Mouse (Mus musculus) erythroid progenitor cell, adult 5-6 weeks (primary cell): ENCODE results near the gene Ntn1. TPM values are rescaled to one million over a fixed set of nuclear protein-coding genes. Genes with fewer than 3 reads are reported as not detected.

ENCODE experiments used
- ATAC-seq: replicated peaks from 2 replicates; pipeline ENCODE4 v1.8.0; 2016; ENCODE audit warnings: moderate number of reproducible peaks, mild to moderate bottlenecking, moderate TSS enrichment, inconsistent platforms; ENCODE audit not compliant: poor library complexity, low FRiP score, severe bottlenecking
- total RNA-seq, 2 experiments: library from RNA; stranded (forward) in 1 of 2; stranded (reverse) in 1 of 2; fragments of 150-400 nt in 1 of 2; fragments of 186-747, 209-891 nt in 1 of 2; gene quantifications; 2 replicates each; pipeline versions ENCODE4 v1.2.3 to v1.2.4; 2015 to 2017; ENCODE audit warnings: low replicate concordance in 2 of 2

Gene Ntn1
- total RNA-seq, 2 experiments from 2014 or later = not detected

DNA sequence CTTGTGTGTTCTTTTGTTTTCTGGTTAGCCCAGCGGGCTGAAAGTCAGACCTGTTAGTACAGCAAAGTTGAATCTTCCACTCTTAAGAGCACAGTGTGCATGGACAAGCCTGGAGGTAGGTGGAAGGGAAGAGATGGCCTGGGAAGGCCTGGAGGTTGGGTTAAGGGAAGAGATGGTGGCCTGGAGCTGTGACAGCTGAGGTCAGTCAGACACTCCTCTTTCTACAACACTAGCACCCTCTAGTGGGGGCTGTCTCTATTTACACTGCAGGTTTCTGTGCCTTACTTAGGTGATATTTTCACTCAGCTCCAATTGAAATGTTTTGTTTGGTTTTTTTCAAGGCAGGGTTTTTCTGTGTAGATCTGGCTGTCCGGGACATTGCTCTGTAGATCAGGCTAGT is 7.5 kb upstream of the Ntn1 start:
- ATAC-seq = no peak

DNA sequence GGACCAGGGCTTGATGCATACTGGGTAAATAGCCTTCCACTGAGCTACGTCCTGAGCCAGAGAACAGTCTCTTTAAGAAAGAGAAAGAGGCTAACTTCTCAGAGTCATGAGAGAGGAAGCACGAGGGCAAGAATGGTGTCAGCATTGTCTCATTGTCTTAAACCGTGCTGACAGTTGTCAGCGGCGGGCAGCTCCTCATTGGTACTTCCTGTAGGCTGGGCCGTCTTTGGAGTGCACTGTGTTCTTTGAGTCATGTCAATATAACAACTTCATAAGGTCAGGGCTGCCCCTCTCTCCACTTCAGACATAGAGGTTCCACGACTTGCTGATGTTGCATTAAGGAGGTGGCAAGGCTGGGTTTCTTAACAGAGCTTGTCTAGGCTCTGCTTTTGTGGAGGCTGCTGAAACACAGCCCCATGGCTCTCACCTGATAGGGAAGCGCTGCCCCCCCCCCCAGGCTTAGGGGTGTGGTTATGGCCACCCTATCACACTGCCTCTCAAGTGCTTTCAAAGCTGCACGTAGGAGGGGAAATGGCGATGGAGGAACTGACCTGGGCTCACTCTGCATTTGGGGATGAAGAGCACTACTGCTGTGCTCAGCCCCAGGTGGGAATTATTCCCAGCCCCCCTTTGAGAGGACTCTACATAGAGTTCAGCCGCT is 6.8 kb upstream of the Ntn1 start:
- ATAC-seq = no peak

DNA sequence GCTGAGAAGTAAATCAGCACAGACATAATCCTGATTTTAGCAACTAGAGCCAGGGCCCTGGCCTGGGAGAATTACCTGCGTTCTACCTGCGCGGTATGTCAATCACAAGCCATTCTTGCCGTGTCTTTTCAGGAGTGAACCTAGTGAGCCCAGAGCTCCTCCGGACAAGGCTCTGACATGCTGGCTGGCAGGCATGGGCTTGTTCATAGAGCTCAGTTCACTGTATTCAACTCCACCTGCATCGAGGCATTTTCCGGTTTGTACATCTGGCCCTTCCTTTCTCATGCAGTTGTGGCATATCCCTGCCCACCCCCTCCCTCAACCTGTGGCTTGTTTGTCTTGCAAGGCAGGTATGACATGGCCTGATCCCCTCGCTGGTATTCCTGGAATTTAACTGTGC is 5.0 kb upstream of the Ntn1 start:
- ATAC-seq = no peak

DNA sequence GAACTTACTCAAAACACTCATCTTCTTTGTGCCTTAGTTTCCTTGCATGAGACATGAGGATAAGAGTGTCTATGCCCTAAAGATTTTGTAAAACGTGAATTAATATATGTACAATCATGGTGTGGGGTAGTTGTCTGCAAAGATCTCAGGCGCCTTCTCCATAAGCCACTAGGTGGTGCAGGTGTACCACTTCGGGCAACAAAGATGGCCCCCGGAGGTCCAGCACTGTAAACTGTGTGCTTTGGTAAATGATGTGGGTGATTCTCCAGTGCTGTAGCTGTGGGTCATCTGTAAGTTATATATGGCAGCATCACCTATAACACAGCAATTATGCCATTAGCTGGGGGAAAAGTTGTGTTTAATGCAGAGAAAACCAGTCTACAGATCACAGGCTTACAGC is 3.6 kb upstream of the Ntn1 start:
- ATAC-seq = no peak

DNA sequence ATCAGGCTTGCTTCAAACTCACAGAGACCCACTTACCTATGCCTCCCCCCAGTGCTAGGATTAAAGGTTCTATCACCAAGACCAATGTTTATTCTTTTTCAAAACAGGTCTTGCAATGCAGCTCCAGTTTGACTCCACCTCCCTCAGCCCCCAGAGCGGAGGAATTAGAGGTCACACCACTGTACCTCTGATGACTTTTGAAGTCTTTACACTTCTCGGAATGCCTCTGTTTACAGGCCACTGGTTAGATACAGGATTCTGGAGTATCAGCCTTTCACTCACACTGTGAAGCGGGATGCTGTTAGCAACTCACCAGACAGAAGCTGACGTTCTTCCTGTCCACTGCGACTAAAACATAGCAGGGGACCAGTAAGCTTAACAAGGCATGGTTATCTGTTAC is 805 bp upstream of the Ntn1 start:
- ATAC-seq = no peak

DNA sequence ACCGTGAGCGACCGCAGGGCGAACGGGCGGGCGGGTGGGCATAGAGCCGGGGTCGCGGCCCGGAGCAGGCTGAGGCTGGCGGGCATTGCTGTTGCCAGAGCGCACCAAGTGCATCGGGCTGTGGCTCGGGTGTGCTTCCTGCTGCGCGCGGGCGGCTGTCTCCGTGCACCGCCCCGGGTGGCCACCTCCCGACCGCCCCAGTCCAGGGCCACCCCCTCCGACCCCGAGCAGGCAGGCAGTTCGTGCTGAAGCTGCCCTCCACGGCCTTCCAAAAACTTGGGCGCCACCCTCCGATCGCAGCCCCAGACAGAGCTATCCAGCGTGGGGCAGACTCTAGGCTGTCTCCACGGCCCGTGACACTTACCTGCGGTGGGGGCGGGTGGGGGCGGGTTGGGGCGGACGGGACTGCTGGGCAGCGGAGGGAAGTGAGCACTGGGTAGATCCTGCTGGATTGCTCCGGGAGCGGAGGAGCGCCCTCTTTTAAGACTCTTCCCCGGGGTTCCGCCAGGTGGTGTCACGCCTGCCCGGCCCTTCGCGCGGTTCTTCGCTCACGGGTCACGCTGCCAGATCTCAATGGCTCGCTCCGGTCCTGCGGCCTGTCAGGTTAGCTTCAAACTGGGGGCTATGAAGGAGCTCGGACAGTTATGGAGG is 477 bp downstream of the Ntn1 start:
- no peak for ATAC-seq

DNA sequence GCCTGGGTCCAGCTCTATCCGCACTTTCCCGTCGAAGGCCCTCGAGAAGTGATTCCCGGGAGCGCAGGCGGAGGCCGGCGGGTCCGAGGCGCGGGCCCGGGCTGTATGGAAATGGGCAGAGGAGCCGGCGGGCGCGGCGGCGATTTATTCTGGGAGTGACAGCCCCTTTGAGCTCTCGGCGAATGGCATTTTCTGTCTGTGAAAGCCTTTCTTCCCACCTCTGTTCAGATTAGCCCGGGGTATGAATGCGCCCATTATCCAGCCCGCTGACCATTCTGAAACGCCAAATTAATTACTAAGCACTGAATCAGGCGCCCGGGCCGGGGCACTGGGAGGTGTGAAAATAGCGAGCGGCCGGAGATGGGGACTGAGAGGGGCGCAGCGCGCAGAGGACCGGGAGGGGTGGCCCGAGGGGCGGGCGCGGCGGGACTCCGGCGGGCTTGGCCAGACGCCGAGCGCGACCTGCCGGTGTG is 1.0 kb downstream of the Ntn1 start:
- no peak for ATAC-seq

DNA sequence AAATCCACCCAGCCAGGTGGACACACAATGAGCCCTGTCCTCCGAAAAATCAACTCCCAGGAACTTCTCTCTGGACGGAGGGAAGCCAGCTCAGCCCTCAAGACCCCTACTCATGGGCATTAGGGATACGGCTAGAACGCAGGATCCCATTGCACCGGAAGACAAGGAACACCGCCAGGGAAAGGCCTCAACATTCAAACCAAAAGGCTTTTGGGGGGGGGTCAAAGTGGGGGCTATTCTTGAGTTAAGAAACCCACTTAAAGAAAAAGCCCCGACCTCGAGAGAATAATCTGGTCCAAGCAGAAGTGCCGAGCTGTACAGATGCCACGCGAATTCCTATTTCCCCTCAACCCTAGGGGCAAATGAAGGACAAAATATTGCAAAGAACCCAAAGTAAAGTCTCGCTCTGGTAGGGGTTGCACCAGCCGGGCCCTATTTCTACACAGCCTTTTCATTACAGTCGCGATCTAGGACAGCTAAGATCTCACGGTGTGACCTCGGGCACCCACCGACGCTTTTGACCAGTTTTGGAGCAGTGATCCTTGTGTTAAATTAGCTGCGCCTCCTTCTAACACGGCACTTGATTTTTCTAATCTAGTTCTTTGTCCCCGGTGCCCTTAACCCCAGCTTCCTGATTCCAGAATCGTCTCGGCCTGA is 1.6 kb downstream of the Ntn1 start:
- no peak for ATAC-seq

DNA sequence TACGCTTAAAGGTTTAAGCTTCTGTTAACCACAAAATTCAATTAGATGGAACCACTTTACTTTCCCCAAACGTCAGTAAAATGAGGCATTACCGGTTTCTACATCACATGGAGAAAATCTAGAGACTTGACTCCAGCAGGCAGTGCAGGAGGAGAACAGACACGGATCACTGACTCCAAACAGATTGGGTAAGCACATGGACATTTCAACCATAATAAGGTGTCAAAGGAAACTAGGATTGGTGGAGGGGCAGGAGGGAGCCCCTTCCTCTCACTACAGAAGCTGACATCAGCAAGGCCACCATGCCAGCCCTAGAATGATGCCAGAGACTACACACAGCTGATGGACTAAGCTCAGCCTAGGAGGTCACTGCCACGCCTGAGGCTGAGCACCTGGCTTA is 5.1 kb downstream of the Ntn1 start:
- no peak for ATAC-seq

DNA sequence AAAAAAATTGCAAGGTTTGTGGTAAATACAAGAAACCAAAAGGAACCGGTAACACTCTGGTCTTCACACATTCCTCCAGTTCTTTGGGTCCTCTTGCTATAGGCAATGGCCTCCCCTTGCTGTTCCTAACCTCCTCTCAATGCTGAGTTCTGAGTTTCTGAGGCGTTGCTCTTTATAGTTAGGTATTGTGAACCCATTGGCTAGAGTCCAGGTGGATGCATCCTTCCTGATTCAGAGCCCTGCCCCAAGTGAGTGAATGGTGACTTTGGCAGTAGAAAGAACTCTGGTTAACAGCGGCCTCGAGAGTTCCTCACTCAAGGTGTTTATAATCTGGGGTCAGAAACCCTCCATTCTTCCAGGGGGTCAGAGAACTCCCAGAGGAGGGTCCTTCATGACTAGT is 5.9 kb downstream of the Ntn1 start:
- no peak for ATAC-seq

DNA sequence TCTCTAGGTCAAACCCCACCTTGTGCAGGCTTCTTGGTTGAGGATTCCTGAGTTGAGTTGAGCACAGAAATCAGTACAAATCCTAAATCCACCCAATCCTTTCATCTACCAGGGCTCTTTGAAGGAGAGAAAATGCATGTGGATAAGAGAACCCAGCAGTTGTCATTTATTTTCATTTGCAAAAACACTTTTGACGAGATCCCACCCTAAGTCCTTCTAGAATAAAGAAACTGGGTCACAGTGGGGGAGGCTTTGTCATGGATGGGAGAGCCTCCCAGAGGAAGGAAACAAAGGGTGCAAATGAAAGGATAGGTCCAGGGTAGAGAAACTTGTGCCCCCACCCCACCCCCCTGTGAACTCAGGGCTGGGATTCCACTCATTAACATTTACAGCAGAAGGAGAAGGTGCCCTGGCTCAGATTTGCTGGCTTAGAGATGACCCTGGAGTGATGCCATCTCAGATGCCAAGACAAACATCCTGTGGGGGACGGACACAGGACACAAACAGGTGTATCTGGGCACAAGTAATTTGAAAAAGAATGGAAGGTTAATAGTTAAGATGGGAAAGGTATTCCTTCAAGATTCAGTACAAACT is 6.6 kb downstream of the Ntn1 start:
- no peak for ATAC-seq

DNA sequence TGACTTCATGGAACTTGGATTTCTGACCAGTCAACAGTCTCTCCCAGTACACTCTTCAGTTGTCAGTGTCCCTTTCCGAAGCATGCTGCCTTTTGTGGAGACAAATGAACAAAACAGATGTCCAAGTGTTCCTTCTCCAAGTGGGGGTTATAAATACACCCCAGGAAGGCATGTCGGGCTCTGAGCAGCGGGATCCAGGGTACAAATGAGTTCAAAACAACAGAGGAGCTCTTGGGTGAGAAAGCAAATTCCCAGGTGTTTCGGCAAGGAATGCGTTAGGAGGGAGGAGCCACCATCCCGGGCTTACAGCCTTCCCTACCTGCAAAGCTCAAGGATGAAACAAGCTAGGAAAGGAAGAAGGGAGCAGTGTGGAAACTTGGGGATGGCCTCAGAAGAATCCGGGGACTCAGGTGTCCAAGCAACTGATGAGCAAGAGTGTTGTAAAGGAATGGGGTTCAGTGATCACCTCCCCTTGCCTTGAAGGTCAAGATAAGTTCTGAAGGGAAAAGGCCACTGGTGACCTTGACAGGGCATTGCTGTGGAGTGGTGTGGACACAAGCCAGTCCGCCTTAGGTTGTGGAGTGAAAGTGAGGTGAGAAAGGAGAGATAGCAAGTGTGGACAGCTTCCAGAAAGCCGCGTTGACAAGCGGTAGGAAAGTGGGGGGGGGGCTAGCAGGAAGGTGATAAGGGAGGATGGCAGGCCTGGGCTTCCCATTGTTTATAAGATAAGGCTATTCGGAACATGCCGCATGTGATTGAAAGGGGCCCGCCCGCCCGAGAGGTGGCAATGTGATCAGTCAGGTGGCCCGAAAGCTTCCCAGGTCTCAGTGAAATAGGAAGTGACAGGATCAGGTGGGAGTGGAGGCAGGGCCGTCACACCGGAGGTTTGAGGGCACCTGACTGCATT is 10.0 kb downstream of the Ntn1 start:
- no peak for ATAC-seq

DNA sequence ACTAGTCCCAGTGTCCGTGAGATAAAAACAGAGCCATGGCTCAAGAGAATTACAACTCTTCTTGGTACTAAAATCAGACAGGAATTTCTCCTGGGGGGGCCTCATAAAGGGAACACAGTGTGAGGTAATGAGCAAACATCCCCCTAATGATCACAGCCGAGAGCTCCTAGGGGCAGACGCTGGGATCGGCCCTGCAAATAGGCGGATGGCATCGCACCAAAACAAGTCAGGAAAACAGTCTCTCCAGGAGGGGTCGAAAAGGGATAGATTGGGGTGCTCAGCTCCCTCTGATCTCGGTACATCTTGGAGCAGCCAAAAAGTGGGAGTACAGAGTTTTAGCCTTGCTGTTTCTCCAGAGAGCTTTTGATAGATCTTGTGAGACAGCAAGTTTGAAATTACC is 11.0 kb downstream of the Ntn1 start:
- ATAC-seq = no peak

DNA sequence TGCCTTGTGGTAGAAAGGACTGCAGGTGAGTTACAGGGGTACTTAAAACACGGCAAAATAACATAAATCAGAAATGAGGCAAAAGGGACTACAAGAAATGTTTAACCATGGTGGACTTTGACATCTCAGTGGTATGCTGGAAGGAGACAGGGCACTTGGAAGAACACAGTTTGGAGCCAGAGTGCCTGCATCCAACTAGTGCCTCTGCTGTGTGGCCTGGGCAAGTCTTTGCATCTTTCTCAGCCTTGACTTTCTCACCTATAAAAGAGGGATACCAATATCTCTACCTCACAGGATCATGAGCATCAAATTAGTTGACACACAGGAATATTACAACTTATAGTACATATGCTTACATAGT is 12.0 kb downstream of the Ntn1 start:
- ATAC-seq = no peak

DNA sequence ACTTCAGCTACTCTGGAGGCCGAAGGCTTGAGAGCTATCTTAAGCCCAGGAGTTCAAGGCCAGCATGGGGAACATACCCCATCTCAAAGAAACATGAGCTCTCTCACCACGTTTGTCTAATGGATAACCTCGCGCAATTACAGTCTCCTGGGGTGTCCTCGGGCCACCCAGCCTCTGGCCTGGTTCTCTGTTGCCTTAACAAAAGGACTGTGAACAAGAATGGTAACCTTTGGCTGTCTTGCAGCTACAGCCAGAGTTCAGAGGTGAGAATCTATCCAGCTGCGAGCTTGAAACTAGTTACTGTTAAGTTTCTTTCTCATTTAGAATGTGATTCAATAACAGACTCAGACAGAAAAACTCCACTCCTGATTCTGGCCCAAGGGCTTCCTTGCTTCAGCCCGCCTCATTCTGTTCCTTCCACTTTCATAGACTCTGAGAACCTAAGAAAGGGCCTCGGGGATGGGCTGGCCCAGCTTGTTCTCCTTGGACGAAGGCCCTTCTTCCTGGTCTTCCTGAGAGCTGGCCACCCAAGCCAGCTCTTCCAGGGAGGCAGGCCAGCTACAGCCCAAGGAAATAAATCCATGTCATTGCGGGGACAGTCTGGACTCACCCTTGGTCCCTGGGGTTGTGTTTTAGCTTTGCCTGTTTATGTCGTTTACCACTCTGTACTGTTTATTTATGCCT is 12.5 kb downstream of the Ntn1 start:
- no peak for ATAC-seq

DNA sequence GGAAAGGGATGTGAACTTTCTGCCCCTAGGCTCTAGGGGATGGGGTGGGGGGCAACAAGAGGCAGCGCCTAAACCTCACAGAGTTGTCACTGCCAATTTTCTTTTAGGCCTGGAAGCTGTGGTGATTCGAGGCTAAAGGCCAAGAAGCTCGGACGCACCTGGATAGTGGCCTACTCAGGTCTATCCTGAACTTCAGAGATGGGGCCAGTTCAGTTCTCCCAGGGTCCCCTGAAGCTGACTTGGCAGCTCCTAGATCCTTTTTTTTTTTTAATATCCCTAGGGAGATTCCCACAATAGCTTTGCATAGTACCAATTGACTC is 13.2 kb downstream of the Ntn1 start:
- no peak for ATAC-seq

DNA sequence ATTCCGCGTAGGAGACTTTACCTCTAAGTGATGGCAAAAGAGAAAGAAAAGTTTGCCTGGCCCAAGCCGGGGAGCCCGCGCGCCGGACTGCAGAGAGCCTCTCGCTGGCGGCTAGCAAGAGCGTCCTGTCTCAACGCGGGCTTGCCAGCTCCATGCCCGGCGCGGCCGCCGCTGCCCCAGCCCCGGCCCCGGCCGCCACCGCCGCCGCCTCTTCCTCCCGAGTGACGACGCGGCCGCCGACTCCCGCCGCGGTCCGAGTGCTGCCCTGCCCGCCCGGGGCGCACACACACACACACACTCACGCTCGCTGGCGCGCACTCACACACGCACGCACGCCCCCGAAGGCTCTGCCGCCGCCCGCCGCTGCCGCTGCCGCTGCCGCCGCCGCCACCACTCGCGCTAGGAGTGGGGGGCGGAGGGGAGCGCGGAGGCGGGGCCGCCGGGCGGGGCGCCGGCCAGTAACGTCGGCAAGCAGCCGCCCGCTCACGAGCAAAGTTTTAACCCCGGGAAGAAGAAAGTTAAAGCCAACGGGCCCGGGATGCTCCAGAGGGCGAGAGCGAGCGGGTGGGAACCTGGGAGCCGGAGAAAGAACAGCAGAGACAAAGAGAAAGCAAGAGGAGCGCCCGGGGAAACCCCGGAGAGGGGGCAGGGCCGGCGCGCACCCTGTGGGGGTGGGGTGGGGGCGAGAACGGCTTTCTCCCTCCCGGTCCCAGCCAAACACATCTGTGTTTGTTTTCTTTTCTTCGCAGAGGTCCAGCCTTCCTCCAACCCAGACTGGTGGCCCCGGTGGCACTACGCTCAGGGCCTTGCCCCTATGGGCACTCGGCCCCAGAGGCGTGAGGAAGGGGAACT is 13.8 kb downstream of the Ntn1 start:
- ATAC-seq = no peak

DNA sequence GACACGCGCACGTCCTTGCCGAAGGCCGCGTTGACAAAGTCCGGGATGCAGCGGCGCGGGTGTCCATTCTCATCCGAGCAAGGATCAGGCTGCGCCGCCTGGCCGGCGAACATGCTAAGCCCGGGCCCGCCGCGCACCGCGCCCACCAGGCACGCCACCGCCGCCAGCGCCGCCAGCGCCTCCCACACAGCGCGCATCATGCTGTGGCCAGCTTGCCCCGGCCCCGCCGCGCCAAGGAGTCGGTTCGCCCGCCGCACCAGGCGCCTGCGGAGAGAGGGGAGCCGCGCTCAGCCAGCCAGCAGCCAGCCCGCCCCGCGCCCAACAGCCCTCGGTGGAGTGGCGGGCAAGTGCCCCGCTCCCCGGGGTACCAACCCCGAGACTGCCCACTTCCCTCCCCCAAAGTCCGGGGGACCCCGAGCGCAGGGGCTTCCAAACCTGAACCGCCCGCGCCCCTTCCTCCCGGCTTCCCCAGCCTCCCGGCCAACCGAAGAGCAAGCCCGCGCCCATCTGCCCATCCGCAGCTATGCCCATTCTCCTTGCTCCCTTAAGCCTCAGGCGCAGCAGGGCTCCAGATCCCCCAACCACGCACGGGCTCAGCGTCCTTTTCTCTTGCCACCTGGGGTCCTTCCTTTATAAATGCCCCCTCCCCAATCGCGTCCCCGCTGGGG is 14.6 kb downstream of the Ntn1 start:
- ATAC-seq = no peak
